Mouse (Mus musculus): Measurements from ENCODE around the gene Prkce. TPM values are rescaled to one million over a fixed set of nuclear protein-coding genes. Genes with fewer than 3 reads are reported as not detected.

Prkce gene
- polyA plus RNA-seq, 1 experiment from 2014 or later = 5.2 TPM

GRCm38 (mm10) chr17:86549128-86549527 lies 381.5 kb downstream of the Prkce start:
- Histone ChIP-seq H3K9me3 (ENCODE audit: control insufficient read depth) (no peaks in the 10 kb centered on the region), H3K4me2 (replicated peaks; ENCODE audit: low read depth) (no peak overlapping the region), H3K4me3 (ENCODE audit: low read depth, low read length) (no peak overlapping the region), H3K9ac (ENCODE audit: low read depth, low read length) (no peak overlapping the region), H3K4me1 (replicated peaks; ENCODE audit: control insufficient read depth, insufficient read depth, low read length) (no peaks in the 10 kb centered on the region), H3K27ac (ENCODE audit: low read depth, low read length) (no peak overlapping the region), H3K27me3 (replicated peaks; ENCODE audit: control insufficient read depth, insufficient read depth, low read length) (no peaks in the 10 kb centered on the region), H3K36me3 (ENCODE audit: control insufficient read depth, insufficient read depth) (no peaks in the 10 kb centered on the region; the same call in 1 of the 2 replicates)
- TF ChIP-seq CTCF (IDR thresholded peaks at IDR 0.05; ENCODE audit: low read depth) = no peak
- 88% methylated on average over 10 of the region's 10 CpGs for whole genome bisulfite sequencing
- ATAC-seq = no peak

- 67% methylated on average over 10 of the region's 10 CpGs for WGBS
- ATAC-seq = no peak
- H3K36me3 ChIP-seq (ENCODE audit: control insufficient read depth, insufficient read depth) = no peaks in the 10 kb centered on the region; the same call in 1 of the 2 replicates
- no peak overlapping the region for H3K9ac ChIP-seq (ENCODE audit: low read depth, low read length)
- no peaks in the 10 kb centered on the region for H3K4me1 ChIP-seq (replicated peaks; ENCODE audit: control insufficient read depth, insufficient read depth, low read length)
- H3K27ac ChIP-seq (ENCODE audit: low read depth, low read length) = no peak overlapping the region
- H3K4me2 ChIP-seq (replicated peaks; ENCODE audit: low read depth) = no peak overlapping the region
- no peak overlapping the region for H3K4me3 ChIP-seq (ENCODE audit: low read depth, low read length)
- H3K9me3 ChIP-seq (ENCODE audit: control insufficient read depth) = no peaks in the 10 kb centered on the region
- TF ChIP-seq CTCF (IDR thresholded peaks at IDR 0.05; ENCODE audit: low read depth) = no peak
- H3K27me3 ChIP-seq (replicated peaks; ENCODE audit: control insufficient read depth, insufficient read depth, low read length) = no peaks in the 10 kb centered on the region
Observed at GRCm38 (mm10) chr17:86551561-86551960, 384.0 kb downstream of the Prkce start.

DNA sequence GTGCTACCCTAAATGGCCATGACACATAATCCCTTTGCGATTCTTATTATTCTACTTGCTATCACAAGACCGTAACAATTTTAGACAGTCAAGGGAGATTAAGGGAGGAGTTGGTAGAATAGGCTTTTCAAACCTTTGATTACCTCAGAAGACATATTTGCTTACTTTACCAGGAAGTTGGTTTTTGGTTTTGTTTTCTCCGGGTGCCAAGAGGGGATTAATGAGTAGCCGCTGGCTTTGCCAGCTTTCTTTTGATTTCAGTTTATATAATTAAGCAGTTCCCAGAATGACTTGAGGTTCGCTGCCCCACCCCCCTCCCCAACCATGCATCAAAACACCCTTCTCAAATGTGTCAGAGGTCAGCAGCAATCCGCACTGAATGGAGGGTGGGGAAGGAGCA lies 384.4 kb downstream of the Prkce start:
- no peak for ATAC-seq
- no peak for TF ChIP-seq CTCF (IDR thresholded peaks at IDR 0.05; ENCODE audit: low read depth)

DNA sequence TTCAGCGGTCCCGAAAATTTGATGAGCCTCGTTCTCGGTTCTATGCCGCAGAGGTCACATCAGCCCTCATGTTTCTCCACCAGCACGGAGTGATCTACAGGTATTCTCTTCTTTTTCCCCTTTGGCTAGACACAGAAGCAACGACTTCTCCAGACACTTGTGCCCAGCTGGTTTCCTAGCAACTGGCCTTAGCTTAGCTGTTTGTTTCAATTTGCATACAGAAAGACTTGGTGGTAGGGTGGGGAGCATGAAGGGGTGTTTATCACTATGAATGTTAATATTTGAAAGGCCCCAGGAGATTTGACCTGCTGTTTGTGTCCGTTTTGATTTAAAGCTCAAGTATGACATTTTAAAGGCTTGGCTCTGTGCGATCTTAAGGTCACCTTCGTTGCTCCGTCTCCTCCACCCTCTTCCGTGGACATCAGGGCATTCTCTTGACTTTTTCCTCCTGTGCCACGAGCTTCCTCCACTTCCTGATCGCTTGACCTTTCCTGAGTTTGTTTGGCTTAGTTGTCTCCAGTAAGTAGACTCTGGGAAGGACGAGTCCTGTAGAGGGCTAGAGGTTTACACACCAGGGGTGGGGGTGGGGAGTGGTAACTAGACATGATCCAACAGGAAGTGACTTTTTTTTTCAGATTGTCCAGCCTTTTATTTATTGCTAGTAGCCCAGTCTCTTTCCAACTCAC lies 391.8 kb downstream of the Prkce start:
- H3K27ac ChIP-seq (ENCODE audit: low read depth, low read length) = no peak overlapping the region; the same call in 1 of the 2 replicates
- 51% methylated on average over 15 of the region's 15 CpGs for whole genome bisulfite sequencing
- peak; percentile 61 for ATAC-seq

More for the DNA sequence above, 384.4 kb downstream of the Prkce start:
- Histone ChIP-seq H3K4me3 (ENCODE audit: low read depth, low read length) (no peak overlapping the region), H3K9ac (ENCODE audit: low read depth, low read length) (no peak overlapping the region), H3K27ac (ENCODE audit: low read depth, low read length) (no peak overlapping the region), H3K4me2 (replicated peaks; ENCODE audit: low read depth) (no peak overlapping the region), H3K27me3 (replicated peaks; ENCODE audit: control insufficient read depth, insufficient read depth, low read length) (no peaks in the 10 kb centered on the region), H3K36me3 (ENCODE audit: control insufficient read depth, insufficient read depth) (no peaks in the 10 kb centered on the region; the same call in 1 of the 2 replicates), H3K4me1 (replicated peaks; ENCODE audit: control insufficient read depth, insufficient read depth, low read length) (no peaks in the 10 kb centered on the region), H3K9me3 (ENCODE audit: control insufficient read depth) (no peaks in the 10 kb centered on the region)
- WGBS = 78% methylated on average over 6 of the region's 6 CpGs

DNA sequence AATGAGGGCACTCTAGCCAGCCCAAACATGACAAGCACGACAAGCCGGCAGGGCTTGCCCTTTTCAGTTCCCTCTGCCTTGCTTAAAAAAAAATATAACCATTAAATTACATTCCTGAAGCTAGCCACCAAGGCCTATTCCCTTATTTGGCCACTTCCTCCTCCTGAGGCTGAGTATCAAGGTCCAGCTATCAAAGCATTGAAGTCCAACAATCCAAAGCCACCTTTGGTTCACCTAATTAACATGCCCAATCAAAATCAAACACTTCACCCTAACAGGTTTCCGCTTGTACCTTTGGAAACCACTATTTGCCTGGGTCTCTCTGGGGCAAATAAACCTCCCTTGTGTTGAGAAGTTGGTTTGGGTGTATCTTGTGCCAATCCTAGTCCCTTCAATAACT lies 392.9 kb downstream of the Prkce start:
- no peak overlapping the region for H3K27ac ChIP-seq (ENCODE audit: low read depth, low read length)
- no peak overlapping the region for H3K4me2 ChIP-seq (replicated peaks; ENCODE audit: low read depth)
- no peak for TF ChIP-seq CTCF (IDR thresholded peaks at IDR 0.05; ENCODE audit: low read depth)
- H3K4me1 ChIP-seq (replicated peaks; ENCODE audit: control insufficient read depth, insufficient read depth, low read length) = no peaks in the 10 kb centered on the region
- no peak overlapping the region for H3K4me3 ChIP-seq (ENCODE audit: low read depth, low read length)
- WGBS = 47% methylated on average over 3 of the region's 3 CpGs
- no peak for ATAC-seq
- H3K9me3 ChIP-seq (ENCODE audit: control insufficient read depth) = no peaks in the 10 kb centered on the region
- H3K9ac ChIP-seq (ENCODE audit: low read depth, low read length) = no peak overlapping the region
- H3K27me3 ChIP-seq (replicated peaks; ENCODE audit: control insufficient read depth, insufficient read depth, low read length) = no peaks in the 10 kb centered on the region
- no peaks in the 10 kb centered on the region; the same call in 1 of the 2 replicates for H3K36me3 ChIP-seq (ENCODE audit: control insufficient read depth, insufficient read depth)

More for the DNA sequence above, 391.8 kb downstream of the Prkce start:
- H3K36me3 ChIP-seq (ENCODE audit: control insufficient read depth, insufficient read depth) = no peaks in the 10 kb centered on the region; the same call in 1 of the 2 replicates
- H3K4me3 ChIP-seq (ENCODE audit: low read depth, low read length) = no peak overlapping the region
- H3K9ac ChIP-seq (ENCODE audit: low read depth, low read length) = no peak overlapping the region
- H3K4me1 ChIP-seq (replicated peaks; ENCODE audit: control insufficient read depth, insufficient read depth, low read length) = no peaks in the 10 kb centered on the region
- H3K9me3 ChIP-seq (ENCODE audit: control insufficient read depth) = no peaks in the 10 kb centered on the region
- no peaks in the 10 kb centered on the region for H3K27me3 ChIP-seq (replicated peaks; ENCODE audit: control insufficient read depth, insufficient read depth, low read length)
- no peak overlapping the region; the same call in 1 of the 2 replicates for H3K4me2 ChIP-seq (replicated peaks; ENCODE audit: low read depth)
- TF ChIP-seq CTCF (IDR thresholded peaks at IDR 0.05; ENCODE audit: low read depth) = no peak

DNA sequence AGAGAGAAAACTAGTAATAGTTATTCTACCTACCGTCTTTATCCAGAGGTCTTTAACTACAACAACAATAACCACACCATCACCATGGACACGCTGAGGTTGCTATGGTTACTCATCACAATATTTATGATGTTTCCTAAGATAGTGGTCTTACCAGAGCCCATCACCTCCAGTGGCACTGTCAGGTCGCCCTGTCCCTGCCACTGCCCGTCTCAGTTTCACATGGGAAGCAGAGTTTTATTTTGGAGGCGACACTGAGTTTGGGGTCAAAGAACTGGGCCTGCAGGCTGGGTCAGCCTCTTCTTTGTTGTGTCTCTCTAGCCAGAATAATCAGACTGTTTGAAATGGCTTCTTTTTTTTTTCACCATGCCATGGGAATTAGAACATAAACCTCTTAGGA lies 402.9 kb downstream of the Prkce start:
- H3K36me3 ChIP-seq (ENCODE audit: control insufficient read depth, insufficient read depth) = no peaks in the 10 kb centered on the region
- WGBS = 77% methylated on average over 5 of the region's 5 CpGs
- H3K4me1 ChIP-seq (replicated peaks; ENCODE audit: control insufficient read depth, insufficient read depth, low read length) = peaks cover 9% of the 10 kb centered on the region; the same call in 1 of the 2 replicates
- no peaks in the 10 kb centered on the region for H3K9me3 ChIP-seq (ENCODE audit: control insufficient read depth)
- no peak for ATAC-seq
- H3K4me2 ChIP-seq (replicated peaks; ENCODE audit: low read depth) = no peak overlapping the region
- H3K4me3 ChIP-seq (ENCODE audit: low read depth, low read length) = no peak overlapping the region
- no peak for TF ChIP-seq CTCF (IDR thresholded peaks at IDR 0.05; ENCODE audit: low read depth)
- H3K27me3 ChIP-seq (replicated peaks; ENCODE audit: control insufficient read depth, insufficient read depth, low read length) = no peaks in the 10 kb centered on the region
- H3K9ac ChIP-seq (ENCODE audit: low read depth, low read length) = no peak overlapping the region
- H3K27ac ChIP-seq (ENCODE audit: low read depth, low read length) = no peak overlapping the region
